Mouse (Mus musculus): Measurements from ENCODE around the gene Capn2. TPM values are rescaled to one million over a fixed set of nuclear protein-coding genes. Genes with fewer than 3 reads are reported as not detected.

The Capn2 gene
- total and polyA plus RNA-seq, 3 experiments: 0.33 TPM; not detected in 2

GRCm38 (mm10) chr1:182465978-182466377 lies 51.4 kb downstream of the Capn2 start:
- peaks cover 14% of the 10 kb centered on the region for H3K36me3 ChIP-seq (replicated peaks)
- H3K27me3 ChIP-seq (ENCODE audit: insufficient read depth, low read length): peaks cover 3% of the 10 kb centered on the region; the same call in 1 of the 2 replicates
- no peak overlapping the region for H3K4me3 ChIP-seq (ENCODE audit: low read depth, low read length)
- no peaks in the 10 kb centered on the region for H3K9me3 ChIP-seq (replicated peaks)
- DNase-seq (ENCODE audit: low spot score): no peak
- no peaks in the 10 kb centered on the region for H3K4me1 ChIP-seq (ENCODE audit: insufficient read depth, low read depth, low read length)
- ATAC-seq (ENCODE audit: extremely low read depth, insufficient number of reproducible peaks, low FRiP score, poor library complexity, severe bottlenecking): no peak
- TF ChIP-seq GATA1 (IDR thresholded peaks at IDR 0.05; ENCODE audit: borderline replicate concordance, low read length) (no peak), CTCF (IDR thresholded peaks at IDR 0.05; ENCODE audit: low read depth, low read length) (no peak), POLR2AphosphoS5 (IDR thresholded peaks at IDR 0.05; ENCODE audit: insufficient replicate concordance, low read depth, low read length) (no peak), GATA2 (IDR thresholded peaks at IDR 0.05; ENCODE audit: borderline replicate concordance, low read depth, low read length) (no peak), TAL1 (conservative IDR thresholded peaks at IDR 0.05; ENCODE audit: low read depth, low read length) (no peak)

GRCm38 (mm10) chr1:182465309-182465708 lies 52.1 kb downstream of the Capn2 start:
- ATAC-seq (ENCODE audit: extremely low read depth, insufficient number of reproducible peaks, low FRiP score, poor library complexity, severe bottlenecking) (no peak), DNase-seq (ENCODE audit: low spot score) (no peak)
- H3K27me3 ChIP-seq (ENCODE audit: insufficient read depth, low read length): peaks cover 3% of the 10 kb centered on the region; the same call in 1 of the 2 replicates
- no peak for TF ChIP-seq GATA1 (IDR thresholded peaks at IDR 0.05; ENCODE audit: borderline replicate concordance, low read length)
- no peak for TF ChIP-seq GATA2 (IDR thresholded peaks at IDR 0.05; ENCODE audit: borderline replicate concordance, low read depth, low read length)
- no peak for TF ChIP-seq POLR2AphosphoS5 (IDR thresholded peaks at IDR 0.05; ENCODE audit: insufficient replicate concordance, low read depth, low read length)
- TF ChIP-seq TAL1 (conservative IDR thresholded peaks at IDR 0.05; ENCODE audit: low read depth, low read length): no peak
- TF ChIP-seq CTCF (IDR thresholded peaks at IDR 0.05; ENCODE audit: low read depth, low read length): no peak
- no peaks in the 10 kb centered on the region for H3K9me3 ChIP-seq (replicated peaks)
- peaks cover 16% of the 10 kb centered on the region for H3K36me3 ChIP-seq (replicated peaks)
- no peak overlapping the region for H3K4me3 ChIP-seq (ENCODE audit: low read depth, low read length)
- H3K4me1 ChIP-seq (ENCODE audit: insufficient read depth, low read depth, low read length): no peaks in the 10 kb centered on the region

- no peak overlapping the region for H3K4me3 ChIP-seq (ENCODE audit: low read depth, low read length)
- TF ChIP-seq GATA2 (IDR thresholded peaks at IDR 0.05; ENCODE audit: borderline replicate concordance, low read depth, low read length): no peak
- no peak for TF ChIP-seq GATA1 (IDR thresholded peaks at IDR 0.05; ENCODE audit: borderline replicate concordance, low read length)
- TF ChIP-seq POLR2AphosphoS5 (IDR thresholded peaks at IDR 0.05; ENCODE audit: insufficient replicate concordance, low read depth, low read length): no peak
- no peak for TF ChIP-seq CTCF (IDR thresholded peaks at IDR 0.05; ENCODE audit: low read depth, low read length)
- no peaks in the 10 kb centered on the region for H3K9me3 ChIP-seq (replicated peaks)
- no peaks in the 10 kb centered on the region for H3K4me1 ChIP-seq (ENCODE audit: insufficient read depth, low read depth, low read length)
- H3K36me3 ChIP-seq (replicated peaks): peaks cover 40% of the 10 kb centered on the region
- no peak for DNase-seq (ENCODE audit: low spot score)
- H3K27me3 ChIP-seq (ENCODE audit: insufficient read depth, low read length): no peaks in the 10 kb centered on the region; the same call in 1 of the 2 replicates
- ATAC-seq (ENCODE audit: extremely low read depth, insufficient number of reproducible peaks, low FRiP score, poor library complexity, severe bottlenecking): no peak
These were observed 55.6 kb downstream of the Capn2 start for GRCm38 (mm10) chr1:182461813-182462212.

GRCm38 (mm10) chr1:182461261-182461660 lies 56.1 kb downstream of the Capn2 start:
- H3K4me1 ChIP-seq (ENCODE audit: insufficient read depth, low read depth, low read length): no peaks in the 10 kb centered on the region
- peaks cover 40% of the 10 kb centered on the region for H3K36me3 ChIP-seq (replicated peaks)
- no peak overlapping the region for H3K4me3 ChIP-seq (ENCODE audit: low read depth, low read length)
- TF ChIP-seq GATA2 (IDR thresholded peaks at IDR 0.05; ENCODE audit: borderline replicate concordance, low read depth, low read length) (no peak), GATA1 (IDR thresholded peaks at IDR 0.05; ENCODE audit: borderline replicate concordance, low read length) (no peak), POLR2AphosphoS5 (IDR thresholded peaks at IDR 0.05; ENCODE audit: insufficient replicate concordance, low read depth, low read length) (no peak), CTCF (IDR thresholded peaks at IDR 0.05; ENCODE audit: low read depth, low read length) (no peak), TAL1 (conservative IDR thresholded peaks at IDR 0.05; ENCODE audit: low read depth, low read length) (no peak)
- DNase-seq (ENCODE audit: low spot score) (no peak), ATAC-seq (ENCODE audit: extremely low read depth, insufficient number of reproducible peaks, low FRiP score, poor library complexity, severe bottlenecking) (no peak)
- no peaks in the 10 kb centered on the region for H3K9me3 ChIP-seq (replicated peaks)
- H3K27me3 ChIP-seq (ENCODE audit: insufficient read depth, low read length): no peaks in the 10 kb centered on the region; the same call in 1 of the 2 replicates

GRCm38 (mm10) chr1:182460291-182461244 lies 56.8 kb downstream of the Capn2 start:
- Histone ChIP-seq H3K4me1 (ENCODE audit: insufficient read depth, low read depth, low read length) (no peaks in the 10 kb centered on the region), H3K27me3 (ENCODE audit: insufficient read depth, low read length) (no peaks in the 10 kb centered on the region), H3K9me3 (replicated peaks) (no peaks in the 10 kb centered on the region), H3K4me3 (ENCODE audit: low read depth, low read length) (no peak overlapping the region), H3K36me3 (replicated peaks) (peaks cover 44% of the 10 kb centered on the region)
- ATAC-seq (ENCODE audit: extremely low read depth, insufficient number of reproducible peaks, low FRiP score, poor library complexity, severe bottlenecking) (no peak), DNase-seq (ENCODE audit: low spot score) (no peak)
- no peak for TF ChIP-seq TAL1 (conservative IDR thresholded peaks at IDR 0.05; ENCODE audit: low read depth, low read length)
- TF ChIP-seq GATA2 (IDR thresholded peaks at IDR 0.05; ENCODE audit: borderline replicate concordance, low read depth, low read length): no peak
- no peak for TF ChIP-seq POLR2AphosphoS5 (IDR thresholded peaks at IDR 0.05; ENCODE audit: insufficient replicate concordance, low read depth, low read length)
- no peak for TF ChIP-seq GATA1 (IDR thresholded peaks at IDR 0.05; ENCODE audit: borderline replicate concordance, low read length)

GRCm38 (mm10) chr1:182459436-182459835 lies 58.0 kb downstream of the Capn2 start:
- no peak for TF ChIP-seq GATA1 (IDR thresholded peaks at IDR 0.05; ENCODE audit: borderline replicate concordance, low read length)
- no peak for TF ChIP-seq CTCF (IDR thresholded peaks at IDR 0.05; ENCODE audit: low read depth, low read length)
- Histone ChIP-seq H3K27me3 (ENCODE audit: insufficient read depth, low read length) (no peaks in the 10 kb centered on the region), H3K9me3 (replicated peaks) (no peaks in the 10 kb centered on the region)

More at GRCm38 (mm10) chr1:182459436-182459835, 58.0 kb downstream of the Capn2 start:
- H3K36me3 ChIP-seq (replicated peaks): peaks cover 52% of the 10 kb centered on the region
- DNase-seq (ENCODE audit: low spot score): no peak
- H3K4me3 ChIP-seq (ENCODE audit: low read depth, low read length): no peak overlapping the region
- no peak for ATAC-seq (ENCODE audit: extremely low read depth, insufficient number of reproducible peaks, low FRiP score, poor library complexity, severe bottlenecking)
- H3K4me1 ChIP-seq (ENCODE audit: insufficient read depth, low read depth, low read length): no peaks in the 10 kb centered on the region
